Mouse (Mus musculus) cerebellum, adult 8-10 months (tissue): ENCODE measurements around the gene 4930519G04Rik.
"Not testable (repeated sequence)": the region's sequence is repeated elsewhere in the genome, so short reads cannot be mapped to it uniquely, and the experiment has no call there.

Source experiments
- DNase-seq: peaks from one replicate; pipeline ENCODE4 v3.0.0; 2022

The 4930519G04Rik gene

DNA sequence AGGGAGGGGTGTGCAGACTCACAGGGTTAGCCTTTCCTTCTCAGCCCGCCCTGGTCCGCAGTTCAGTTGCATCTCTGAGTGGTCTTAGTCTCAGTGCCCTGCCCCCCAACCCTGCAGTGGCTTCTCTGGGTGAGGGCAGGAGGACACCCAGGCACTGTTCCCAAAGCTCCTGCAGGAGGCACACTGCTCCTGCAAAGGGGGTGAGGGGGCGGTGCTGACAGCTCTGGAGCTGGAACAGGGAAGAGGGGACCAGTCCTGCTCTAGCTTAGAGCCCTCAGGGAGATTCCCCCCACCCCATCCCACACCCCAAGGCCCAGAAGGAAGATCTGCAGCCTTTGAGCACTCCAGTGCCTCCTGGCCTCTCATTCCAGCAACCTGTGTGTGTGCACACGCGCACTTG, 10.8 kb upstream of the 4930519G04Rik start:
- DNase-seq = no peak

DNA sequence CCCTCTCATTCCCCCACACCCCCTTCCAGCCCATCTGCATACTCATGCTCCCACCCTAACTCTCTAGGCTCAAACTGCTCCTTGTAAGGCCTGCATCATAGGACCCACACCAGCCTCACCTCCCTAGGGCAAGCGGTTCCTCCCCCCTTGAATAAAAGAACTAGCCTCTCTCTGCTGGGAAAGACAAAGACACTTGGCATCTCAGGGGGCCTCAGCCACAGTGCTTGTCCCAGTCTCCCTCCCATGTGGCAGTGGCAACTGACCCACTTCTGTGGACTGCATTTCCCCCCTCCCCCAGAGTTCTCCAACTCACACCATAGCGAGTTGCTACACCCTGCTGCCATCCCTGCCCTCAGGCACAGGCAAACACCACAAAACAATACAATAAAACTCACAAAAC, 9.1 kb upstream of the 4930519G04Rik start:
- DNase-seq = not testable (repeated sequence)

DNA sequence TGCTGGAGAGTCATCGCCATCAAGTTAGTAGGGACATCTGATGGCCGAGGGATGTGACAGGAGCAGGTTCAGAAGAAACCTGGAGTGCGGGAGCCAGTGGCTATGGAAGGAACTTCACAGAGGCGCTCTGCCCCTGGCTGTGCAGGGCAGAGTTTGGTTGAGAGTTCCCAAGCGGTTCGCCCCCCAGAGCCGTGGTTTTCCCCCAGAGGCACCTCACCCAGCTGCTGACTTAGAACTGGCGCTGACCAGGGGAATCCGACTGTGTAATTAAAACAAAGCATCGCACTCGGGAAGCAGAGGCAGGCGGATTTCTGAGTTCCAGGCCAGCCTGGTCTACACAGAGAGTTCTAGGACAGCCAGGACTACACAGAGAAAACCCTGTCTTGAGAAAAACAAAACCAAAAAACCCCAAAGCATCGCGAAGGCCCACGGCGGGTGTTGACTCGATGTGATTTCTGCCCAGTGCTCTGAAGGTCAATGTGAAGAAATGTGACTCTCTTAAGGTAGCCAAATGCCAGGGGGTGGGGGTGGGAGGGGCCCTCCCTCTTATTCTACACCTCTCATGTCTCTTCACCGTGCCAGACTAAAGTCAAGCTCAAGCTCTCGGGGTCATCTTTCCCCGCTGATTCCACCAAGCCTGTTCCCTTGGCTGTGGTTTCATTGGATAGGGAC, 1.8 kb upstream of the 4930519G04Rik start:
- no peak for DNase-seq

DNA sequence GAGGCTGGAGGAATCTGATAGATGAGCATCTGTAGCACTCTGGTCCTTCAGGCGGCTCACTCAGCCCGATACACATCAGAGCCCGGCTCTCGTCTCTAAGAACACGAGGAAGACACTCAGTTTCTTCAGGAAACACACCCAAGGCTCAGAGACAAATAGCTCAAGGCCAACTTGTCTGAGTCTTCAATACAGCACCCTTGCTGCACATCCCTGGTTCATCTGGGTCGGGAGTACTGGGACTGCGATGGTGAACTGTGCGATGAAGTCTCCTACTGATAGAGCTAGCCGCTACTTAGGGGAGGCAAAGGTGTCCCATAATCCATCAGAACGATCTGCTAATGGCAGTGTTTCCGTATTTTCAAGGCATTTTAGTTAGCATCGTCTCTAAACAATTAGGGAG, 5.1 kb downstream of the 4930519G04Rik start, which contains the start of gene Gm9936:
Gene Gm9936, minus strand, starts transcription at position 101 of the 400 bp plus-strand sequence.
- no peak for DNase-seq

DNA sequence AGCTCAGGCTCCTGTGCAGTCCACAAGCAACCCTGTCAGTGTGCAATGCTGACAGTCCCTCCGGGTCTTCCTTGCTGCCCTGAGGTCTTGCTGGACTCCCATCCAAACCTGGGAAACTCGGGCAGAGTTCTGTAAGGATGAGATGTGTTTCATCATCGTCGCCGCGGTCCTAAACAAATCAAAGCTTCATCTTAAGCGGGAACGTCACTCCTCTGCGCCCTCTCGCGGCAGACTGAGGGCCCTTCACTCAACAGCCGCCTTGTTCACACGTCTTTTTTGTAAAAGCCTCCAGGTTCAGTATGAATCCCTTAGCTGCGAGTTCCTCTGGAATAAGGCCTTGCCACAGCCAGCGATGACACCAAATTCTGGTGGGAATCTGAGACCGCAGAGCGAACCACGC, 5.8 kb downstream of the 4930519G04Rik start:
- peak; percentile 82 for DNase-seq

DNA sequence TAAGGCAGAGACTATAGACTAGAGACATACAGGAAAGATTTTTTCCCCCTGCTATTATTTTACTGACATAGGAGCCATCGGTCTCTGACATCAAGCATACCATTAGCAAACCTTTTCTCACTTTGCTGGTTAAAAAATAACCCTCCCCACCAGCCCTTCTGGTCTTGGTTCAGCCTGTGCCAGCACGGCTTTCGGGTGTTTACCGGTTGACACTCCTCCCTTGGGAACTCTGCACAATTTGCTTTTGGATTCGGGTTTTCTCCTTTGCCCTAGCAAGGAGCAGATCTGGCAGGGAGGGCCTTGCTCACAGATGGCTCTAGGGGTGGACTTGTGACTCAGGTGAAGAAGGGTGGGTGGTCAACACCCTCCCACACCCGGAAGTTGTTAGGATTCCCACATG, 8.3 kb downstream of the 4930519G04Rik start:
- DNase-seq = no peak

DNA sequence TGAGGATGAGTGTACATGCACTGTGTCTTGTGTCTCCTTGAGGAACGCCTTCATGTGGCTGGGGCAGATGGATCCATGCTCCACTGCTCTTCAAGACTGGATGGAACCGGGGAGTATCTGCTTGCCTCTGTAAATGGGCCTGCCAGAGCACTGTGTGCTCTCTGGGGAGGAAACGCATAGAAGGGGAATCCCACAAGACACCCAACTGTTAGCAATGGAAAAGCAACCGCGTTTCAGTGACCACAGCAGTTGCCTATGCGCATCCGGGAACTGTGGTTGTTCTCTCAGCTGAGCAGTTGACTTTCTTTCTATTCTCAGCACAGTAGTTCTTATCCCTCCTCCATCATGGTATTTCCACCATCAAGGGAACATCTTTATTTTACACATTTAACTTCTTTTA, 11.3 kb downstream of the 4930519G04Rik start:
- DNase-seq = no peak

DNA sequence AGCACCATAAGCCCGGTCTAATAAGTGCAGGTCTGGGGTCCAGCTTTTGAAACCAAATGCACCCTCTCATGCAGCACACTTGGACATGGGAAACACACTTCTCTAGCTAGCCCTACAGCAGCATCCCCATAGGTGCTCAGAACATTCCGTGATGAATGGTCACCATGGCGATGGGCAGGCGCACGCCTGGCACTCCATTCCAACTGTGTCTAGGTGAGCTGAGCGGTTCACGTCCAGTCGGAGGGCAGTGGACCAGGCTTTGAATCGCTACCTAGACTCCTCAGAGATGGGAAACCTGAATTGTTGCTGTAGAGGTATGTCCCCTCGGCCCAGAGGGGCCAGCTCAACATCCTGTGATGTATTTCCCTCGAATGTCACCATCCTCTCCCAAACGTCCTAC, 11.8 kb downstream of the 4930519G04Rik start:
- no peak for DNase-seq

DNA sequence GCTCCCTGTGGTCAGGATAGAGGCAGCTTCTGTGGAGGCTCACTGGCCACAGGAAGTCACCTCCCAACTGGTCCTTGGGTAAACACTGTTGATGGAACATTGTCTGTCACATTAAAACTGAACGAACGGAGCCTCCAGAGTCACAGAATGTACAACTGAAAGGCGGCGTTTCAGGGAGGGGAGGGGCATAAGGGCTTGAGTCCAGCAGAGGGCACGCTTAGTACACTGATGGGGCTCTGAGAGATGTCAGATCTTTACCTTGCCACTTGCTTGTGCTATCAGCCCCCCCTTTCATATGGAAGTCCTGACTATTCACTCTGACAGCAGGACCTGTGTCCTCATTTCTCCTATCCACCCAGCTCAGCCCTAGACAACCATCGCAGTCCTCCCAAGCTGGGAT, 22.4 kb downstream of the 4930519G04Rik start:
- no peak for DNase-seq

DNA sequence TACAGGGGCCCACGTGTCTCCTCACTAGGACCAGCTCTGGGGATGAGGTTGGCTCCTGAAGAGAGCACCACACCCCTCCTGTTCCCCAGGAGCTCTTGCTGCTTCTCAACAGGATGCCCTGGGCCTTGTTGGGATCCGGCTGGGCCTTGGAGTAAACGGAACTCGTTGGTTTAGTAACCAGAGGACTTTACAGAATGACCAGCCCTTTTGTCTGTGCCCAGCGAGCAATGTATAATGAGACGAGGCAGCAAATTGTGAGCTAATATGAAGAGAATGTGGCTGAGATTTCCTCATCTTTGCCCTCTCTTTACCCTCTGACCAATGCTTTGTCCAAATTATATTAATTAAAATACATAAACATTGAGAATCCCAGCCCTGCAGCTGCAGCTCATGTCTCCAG, 22.9 kb downstream of the 4930519G04Rik start:
- no peak for DNase-seq

DNA sequence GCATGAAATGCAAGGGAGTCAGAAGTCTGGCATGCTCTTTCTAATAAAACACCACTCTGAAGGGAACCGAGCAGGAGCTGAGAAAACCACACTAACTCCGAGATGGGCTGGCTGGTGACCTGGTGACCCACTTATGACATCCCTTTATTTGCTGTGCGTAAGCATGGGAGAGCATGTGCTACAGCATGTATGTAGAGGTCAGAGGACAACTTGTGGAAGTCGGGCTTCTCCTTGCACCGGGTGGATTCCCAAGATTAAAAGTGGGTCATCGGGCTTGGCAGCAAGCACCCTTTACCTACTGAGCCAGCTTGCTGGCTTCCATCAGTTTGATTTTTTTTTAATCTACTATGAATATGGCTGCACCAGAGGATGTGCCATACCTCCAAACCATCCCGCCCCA, 24.0 kb downstream of the 4930519G04Rik start:
- DNase-seq = no peak

DNA sequence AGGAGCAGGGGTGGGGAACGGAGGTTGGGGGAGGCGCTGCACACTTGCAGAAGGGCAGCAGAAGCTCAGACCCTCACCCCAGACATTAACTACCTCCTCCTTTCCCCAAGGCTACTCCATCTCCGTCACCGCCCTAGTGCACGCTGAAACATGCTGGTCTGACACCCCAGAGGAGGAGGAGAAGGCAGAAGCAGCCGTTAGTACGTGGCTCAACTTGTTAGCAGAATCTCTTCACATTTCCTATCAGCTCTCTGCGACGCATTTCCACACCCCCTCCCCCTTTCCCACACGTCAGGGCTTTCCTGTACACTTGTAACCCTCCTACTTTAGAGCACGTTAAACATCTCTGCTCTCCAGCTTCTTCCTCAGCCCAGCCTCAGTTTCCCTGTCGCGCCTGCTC, 25.9 kb downstream of the 4930519G04Rik start:
- no peak for DNase-seq

DNA sequence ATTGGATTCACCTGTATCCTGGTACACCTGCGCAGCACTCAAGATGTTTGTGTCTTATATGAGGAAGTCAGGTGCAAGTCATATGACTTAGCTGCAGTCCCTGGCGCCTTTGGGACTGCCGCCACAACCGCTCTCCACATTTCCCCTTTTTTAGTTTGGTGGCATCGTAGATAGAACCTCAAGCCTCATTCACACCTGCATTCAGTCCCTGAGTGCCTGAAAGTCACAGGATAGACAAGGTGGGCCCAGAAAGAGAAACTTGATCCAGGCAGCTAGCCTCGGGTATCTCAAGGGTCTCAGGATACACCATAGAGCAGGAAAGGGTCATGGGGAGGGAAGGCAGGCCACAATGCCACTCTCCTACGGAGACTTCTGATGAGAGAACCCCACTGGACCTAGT, 28.9 kb downstream of the 4930519G04Rik start:
- not testable (repeated sequence) for DNase-seq

DNA sequence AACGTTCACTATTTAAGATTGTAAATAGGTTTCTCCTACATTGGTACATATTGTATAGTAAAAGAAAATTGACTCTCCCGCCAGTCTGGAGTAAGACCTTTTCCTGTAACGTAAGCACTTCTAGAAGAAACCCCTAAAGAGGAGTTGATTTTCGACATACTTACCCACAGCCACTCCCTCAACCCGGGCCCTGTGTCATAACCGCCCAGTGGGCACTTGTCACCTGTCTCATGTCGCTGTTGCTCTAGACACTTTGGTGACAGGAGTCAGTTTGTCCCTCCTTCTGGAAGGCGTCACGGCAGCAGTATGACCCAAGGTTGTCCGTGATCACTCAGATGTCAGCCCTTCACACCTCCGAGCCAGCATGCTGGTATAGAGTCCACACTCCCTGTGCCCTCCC, 29.6 kb downstream of the 4930519G04Rik start:
- DNase-seq = no peak

DNA sequence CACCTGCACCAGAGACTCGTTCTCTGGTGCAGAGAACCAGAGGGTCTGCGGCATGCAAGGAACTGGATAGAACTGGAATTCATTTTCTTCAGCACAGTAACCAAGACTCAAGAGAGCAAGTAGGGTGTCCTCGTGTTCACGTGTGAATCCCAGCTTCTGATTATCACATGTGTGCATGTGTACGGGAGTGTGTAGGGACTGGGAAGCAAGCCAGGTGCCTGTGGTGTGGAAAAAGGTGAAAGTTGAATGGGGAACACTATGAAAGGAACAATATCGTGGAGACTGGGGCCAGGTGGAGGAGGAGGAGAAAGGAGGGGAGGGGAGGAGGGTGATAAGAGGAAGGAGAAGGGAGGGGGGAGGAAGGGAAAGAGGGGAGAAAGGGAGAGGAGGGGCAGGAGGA, 33.3 kb downstream of the 4930519G04Rik start:
- no peak for DNase-seq

DNA sequence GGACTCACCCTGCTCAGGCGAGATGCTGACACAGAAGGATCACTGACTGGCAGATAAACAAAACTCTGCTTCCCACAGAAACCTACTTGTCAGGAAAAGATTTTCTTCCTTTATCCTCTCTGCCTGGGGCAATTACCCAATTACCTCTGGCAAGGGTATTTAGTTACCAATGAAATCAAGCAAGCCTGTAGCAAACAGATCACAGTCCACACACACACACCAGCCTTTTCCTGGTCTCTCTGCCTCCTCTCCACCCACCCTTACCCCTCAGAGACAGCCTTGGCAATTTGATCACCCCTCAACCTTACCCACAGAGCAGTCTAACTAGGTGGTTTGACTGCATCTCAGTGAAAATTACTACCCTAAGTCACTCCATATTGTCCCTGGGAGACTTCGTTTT, 35.5 kb downstream of the 4930519G04Rik start:
- no peak for DNase-seq

DNA sequence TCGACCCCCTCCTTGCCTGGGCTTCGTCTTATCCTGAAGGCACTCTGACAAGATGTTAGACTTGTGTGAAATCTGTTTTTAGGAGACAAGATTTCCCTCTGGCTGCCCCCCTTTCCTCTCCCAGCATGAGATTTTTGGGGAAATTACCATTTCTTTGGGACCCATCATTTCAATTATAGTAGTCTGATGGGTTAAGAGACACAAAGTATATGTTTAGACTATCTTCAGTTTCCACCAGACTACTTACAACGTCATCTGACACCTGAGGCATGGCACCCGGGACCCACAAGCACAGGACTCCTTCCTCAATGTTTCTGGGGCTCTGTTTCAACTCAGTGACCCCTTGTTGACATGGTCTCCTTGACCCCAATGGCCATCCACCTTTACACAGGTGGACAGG, 42.1 kb downstream of the 4930519G04Rik start:
- DNase-seq = no peak

DNA sequence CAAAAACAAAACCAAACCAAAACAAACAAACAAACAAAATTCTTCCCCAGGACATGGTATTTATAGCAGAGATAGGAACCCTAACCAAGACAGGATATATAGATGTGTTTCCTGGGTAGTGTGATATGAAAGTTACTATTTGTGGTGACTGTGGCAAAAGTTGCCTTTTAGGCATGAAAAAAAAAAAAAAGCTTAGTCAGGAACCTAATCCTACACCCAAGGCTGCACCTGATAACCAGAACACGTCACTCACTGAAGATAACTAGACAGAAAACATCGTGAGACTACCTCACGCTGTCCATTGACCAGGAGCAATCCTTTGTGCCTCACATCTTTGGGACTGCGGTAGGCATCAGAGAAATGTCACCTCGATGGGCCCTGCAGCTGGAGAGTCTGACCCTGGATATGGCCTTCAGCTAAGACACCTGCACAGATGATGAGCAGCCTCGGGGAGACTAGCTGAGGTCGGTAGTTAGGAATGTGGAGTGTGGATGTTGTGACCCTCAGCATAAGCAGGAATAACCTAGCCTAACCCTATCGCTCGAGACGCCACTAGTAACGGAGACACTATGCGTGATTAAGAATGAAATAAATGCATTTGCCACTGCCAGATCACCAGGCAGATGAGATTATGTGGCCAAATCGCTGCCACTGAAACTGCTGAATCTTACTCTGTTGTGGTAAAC, 43.4 kb downstream of the 4930519G04Rik start, which contains the start of gene Oasl2:
Gene Oasl2, plus strand, starts transcription at position 249 of the 686 bp plus-strand sequence.
- DNase-seq = no peak

DNA sequence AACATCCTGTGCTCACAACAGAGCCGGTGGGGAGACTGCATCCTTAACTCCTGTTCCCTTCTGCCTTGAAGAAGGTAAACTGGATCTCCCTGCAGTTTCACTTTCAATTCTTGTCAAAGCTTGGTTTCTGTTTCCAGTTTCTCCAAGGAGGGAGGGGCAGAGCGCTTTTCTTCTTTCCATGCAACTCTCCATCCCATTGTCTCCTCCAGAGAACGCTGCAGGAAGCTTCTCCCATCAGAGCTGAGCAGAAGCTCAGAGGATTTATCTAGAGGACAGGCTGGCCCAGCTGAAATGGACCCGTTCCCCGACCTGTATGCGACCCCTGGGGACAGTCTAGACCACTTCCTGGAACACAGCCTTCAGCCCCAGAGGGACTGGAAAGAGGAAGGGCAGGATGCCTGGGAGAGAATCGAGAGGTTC, 43.9 kb downstream of the 4930519G04Rik start:
- DNase-seq = no peak

DNA sequence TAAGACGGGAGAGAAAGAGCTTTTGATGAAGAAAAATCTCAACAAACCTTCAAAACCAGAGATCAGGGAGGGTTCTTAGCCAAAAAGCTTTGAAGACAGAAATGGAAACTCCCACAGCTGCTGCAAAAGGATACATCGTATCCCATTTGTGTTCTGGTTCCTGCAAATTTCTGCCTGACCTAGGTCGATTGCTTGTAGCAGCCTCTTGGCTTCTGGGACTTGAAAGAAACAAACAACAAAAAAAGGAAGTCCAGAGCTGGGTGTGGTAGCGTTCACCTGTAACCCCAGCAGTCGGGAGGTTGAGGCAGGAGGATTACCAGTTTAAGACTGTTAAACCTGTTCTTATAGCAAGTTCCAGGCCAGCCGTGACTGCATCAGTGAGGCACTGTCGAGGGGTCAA, 45.4 kb downstream of the 4930519G04Rik start:
- no peak for DNase-seq

DNA sequence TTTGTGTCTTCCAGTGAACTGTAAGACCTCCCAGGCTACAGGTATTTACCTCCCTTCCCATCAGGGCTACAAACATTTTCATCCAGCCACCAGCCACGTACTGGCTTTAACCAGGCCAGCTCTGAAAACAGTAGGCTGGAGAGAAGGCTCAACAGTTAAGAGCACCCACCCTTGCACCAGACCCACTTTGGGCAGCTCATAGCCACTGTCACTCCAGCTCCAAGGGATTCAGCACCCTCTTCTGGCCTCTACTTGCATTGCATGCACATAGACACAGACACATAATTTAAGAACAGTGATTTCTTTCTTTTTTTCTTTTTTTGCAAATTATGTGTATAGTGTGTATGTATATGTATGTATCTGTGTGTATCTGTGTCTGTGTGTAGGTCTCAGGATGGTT, 48.9 kb downstream of the 4930519G04Rik start:
- DNase-seq = no peak

DNA sequence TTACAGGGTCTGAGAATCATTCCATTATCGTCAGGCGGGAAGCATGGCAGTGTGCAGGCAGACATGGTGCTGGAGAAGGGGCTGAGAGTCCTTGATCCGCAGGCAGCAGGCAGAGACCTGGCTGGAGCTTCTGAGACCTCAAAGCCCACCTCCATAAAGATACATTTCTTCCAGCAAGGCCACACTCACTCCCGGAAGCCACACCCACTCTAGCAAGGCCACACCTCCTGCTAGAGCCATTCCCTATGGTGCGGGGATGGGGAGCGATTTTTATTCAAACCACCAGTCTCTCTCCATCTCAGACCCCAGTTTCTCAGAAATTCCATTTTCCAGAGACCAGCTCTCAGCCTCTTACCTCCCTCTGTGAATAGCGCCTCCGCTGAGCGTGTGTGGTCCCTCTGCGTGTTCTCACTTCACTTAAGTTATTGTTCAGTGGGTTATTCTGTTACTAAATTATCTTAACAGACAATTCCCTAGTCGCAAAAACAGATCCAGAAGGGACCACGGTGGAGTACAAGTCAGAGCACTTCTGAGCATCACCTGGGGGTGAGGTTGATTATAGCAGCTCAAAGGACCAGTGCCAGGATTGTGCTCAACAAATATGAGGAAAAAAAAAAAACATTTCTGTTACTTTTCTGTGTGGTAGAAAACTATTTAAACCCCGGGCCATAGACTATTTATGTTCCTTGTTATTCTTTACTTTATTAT, 55.3 kb downstream of the 4930519G04Rik start:
- no peak for DNase-seq

DNA sequence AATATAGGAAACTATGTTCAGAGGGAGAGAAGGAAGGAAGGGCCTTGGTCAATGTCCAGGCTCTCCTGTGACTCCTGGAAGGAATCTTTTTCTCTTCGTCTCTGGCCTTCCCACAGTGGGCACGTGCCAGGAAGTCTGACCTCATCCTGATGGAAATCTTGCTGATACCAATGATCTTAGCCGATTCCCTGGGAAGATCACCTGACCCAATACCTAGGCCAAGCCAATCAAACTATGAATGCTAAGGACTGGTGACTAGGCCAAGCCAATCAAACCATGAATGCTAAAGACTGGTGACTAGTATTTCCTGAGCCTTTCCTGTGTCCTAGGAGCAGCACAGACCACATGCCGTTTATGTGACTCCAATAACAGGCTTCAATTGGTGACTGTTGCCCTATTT, 60.2 kb downstream of the 4930519G04Rik start:
- DNase-seq = no peak

DNA sequence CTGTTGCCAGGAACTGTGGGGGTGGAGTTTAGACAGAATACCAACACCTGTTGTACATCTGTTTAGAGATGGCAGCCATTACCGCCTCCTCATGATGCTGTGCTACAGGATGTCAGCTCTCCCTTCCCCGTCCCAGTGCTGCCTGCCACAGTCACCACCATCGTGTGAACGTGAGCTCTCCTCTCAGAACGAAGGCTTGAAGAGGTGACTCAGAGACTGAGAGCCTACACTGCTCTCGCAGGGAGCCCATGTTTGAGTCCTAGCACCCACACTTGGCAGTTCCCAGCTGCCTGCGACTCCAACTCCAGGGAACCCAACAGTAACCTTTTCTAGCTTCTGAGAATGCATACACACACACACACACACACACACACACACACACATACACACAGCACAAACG, 61.4 kb downstream of the 4930519G04Rik start:
- DNase-seq = no peak
